Mouse (Mus musculus) fibroblast of lung, adult 2 months (primary cell): Measurements from ENCODE around the gene Scoc.
"Not testable (repeated sequence)": the region's sequence is repeated elsewhere in the genome, so short reads cannot be mapped to it uniquely, and the experiment has no call there.

Experiments used
- DNase-seq: peaks from one replicate; pipeline ENCODE4 v3.0.0-alpha.2; 2011; ENCODE audit warnings: low read depth

Gene Scoc

GRCm38 (mm10) chr8:83458222-83458621 is at the start of gene Scoc:
TSS of gene Scoc (minus strand) at chr8:83458391.
- no peak for DNase-seq

- DNase-seq, result no peak
These were observed 1.4 kb upstream of the Scoc start for GRCm38 (mm10) chr8:83459606-83460005.

- no peak for DNase-seq
These were observed 1.1 kb downstream of the Scoc start for GRCm38 (mm10) chr8:83457121-83457520.

- no peak for DNase-seq
These were observed 7.1 kb downstream of the Scoc start for GRCm38 (mm10) chr8:83451056-83451455.

- peak; percentile 18 for DNase-seq
These were observed 8.2 kb downstream of the Scoc start for GRCm38 (mm10) chr8:83449960-83450359.

- no peak for DNase-seq
These were observed 15.2 kb downstream of the Scoc start for GRCm38 (mm10) chr8:83443052-83443400.

- peak; percentile 96 for DNase-seq
These were observed 15.7 kb downstream of the Scoc start for GRCm38 (mm10) chr8:83442243-83443051.

GRCm38 (mm10) chr8:83441656-83442242 is 16.4 kb downstream of the Scoc start:
- no peak for DNase-seq

GRCm38 (mm10) chr8:83437077-83437476 is 21.1 kb downstream of the Scoc start:
- no peak for DNase-seq

- DNase-seq, result no peak
These were observed 29.1 kb downstream of the Scoc start for GRCm38 (mm10) chr8:83429071-83429524.

GRCm38 (mm10) chr8:83428621-83429020 is 29.6 kb downstream of the Scoc start:
- DNase-seq, result not testable (repeated sequence)

- no peak for DNase-seq
These were observed 31.2 kb downstream of the Scoc start for GRCm38 (mm10) chr8:83426949-83427348.

- DNase-seq, result no peak
These were observed 32.0 kb downstream of the Scoc start for GRCm38 (mm10) chr8:83426104-83426759.

GRCm38 (mm10) chr8:83425202-83425601 is 33.0 kb downstream of the Scoc start:
- DNase-seq, result no peak

GRCm38 (mm10) chr8:83423032-83423825 is 35.0 kb downstream of the Scoc start:
- DNase-seq, result peak; percentile 5

- DNase-seq, result no peak
These were observed 36.8 kb downstream of the Scoc start for GRCm38 (mm10) chr8:83421354-83421753.

GRCm38 (mm10) chr8:83418805-83419516 is 39.2 kb downstream of the Scoc start:
- DNase-seq, result no peak

- DNase-seq, result no peak
These were observed 40.2 kb downstream of the Scoc start for GRCm38 (mm10) chr8:83417970-83418369.

- DNase-seq, result no peak
These were observed 41.3 kb downstream of the Scoc start for GRCm38 (mm10) chr8:83416878-83417277.

- no peak for DNase-seq
These were observed 49.7 kb downstream of the Scoc start for GRCm38 (mm10) chr8:83408496-83408895.

GRCm38 (mm10) chr8:83406836-83407235 is 51.4 kb downstream of the Scoc start:
- no peak for DNase-seq

- no peak for DNase-seq
These were observed 52.6 kb downstream of the Scoc start for GRCm38 (mm10) chr8:83405548-83405947.
